Mouse (Mus musculus) right cerebral cortex, postnatal 10 days (tissue): ENCODE data around the gene Maneal.

Experiments used
- DNase-seq, 2 experiments: peaks; one replicate each; pipeline ENCODE4 v3.0.0; 2021; ENCODE audit warnings: low spot score in 2 of 2

Maneal gene

DNA sequence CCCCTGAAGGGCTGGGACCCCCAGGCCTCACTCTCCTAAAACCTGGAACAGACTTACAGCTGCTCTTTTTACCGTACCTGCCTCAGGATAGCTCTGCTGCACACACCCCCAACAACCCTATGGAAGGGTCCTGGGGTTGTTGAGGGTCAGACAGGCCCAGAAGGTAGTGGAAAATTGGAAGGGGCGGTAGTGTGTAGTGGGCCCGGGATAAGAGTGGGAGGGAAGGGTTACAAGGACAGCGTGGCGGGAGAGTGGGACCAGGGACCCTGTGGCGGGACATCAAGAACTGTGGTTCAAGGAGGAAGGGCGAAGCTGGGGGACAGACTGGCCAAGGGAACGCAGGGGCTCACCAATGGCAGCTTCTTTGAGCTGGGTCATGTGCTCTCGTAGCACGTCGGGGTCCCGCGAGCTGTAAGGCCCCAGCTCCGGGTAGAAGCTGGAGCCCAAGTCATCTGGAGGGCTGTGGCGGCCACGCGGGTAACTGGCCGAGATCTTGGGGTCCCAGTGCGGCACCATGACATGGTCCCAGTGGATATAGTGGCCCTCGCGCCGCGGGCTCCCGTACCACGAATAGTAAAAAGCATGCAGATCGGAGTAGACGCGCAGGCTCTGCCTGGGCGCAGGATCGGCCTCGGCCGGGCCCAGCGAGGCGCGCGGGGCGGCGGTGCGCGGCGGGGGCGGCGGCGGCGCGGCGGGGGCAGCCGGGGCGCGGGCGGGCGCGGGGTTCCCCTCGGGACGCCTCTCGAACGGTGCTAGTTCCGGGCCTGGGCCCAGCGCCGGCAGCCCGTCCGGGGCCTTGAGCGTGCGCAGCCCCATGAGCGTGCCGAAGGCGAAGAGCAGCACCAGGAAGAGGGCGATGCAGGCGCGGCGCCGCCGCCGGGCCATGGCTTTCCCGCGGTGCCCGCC, at the start of gene Maneal:
Gene Maneal (minus strand): TSS at position 889 of the 906 bp plus-strand sequence.
- DNase-seq: peak; percentile 46 to 62

DNA sequence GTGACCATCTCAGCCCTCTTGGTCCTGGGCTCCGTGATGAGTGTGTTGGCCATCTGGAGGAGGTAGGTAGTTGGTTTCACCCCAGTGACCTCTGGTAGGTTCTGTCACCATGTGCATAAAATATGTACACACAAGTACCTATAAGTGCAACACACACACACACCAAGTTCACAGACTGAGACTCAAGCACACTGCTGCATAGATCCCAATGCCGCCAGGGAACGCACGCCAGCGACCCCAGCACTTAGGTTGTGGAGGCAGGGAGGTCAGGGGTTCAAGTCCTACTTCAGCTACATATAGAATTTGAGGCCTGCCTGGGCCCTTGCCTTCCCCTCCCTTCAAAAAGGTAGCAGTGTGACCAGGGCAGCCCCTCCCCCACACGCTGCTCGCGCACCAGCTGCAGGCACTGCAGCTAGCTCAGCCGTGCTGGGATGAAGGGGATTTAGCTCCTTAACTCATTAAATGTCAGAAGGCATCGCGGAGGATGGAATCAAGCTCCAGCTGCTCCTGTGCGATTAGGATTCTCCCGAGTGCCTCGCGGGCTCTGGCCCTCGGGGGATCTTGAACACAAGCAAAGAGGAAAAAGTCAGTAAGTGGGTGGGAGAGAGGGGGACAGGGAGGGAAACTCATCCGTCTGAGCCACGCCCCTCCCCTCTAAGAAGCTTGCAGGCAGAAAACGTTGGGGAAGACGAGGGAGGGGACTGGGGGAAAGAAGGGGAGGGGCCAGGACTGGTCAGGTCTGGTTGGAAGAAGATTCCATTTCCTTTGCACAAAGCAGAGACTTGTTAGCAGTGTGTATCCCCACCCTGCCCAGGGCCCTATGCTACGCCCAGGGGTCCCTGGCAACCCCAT, 44.2 kb upstream of the Maneal start:
- DNase-seq: peak; percentile 57 to 70

- no peak for DNase-seq
Observed at GRCm38 (mm10) chr4:124905417-124905816, 43.4 kb upstream of the Maneal start.

DNA sequence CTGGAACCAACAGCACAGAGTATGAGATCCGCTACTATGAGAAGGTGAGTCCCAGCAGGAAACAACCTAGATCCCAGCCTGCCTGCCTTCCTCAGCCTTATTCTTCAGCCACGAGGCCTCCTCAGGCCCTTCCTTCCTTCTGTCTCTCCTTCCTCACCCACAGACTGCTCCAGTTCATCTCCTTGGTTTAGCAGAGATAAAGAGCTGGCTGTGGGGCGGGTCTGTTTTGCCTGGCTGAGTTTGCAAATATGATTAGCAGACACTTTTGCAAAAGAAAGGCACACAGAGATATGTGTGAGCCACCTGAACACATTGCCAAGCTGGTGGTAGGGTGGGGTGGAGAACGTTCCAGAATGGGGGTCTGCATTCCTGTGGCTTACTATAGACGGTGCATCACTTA, 37.9 kb upstream of the Maneal start:
- DNase-seq: peak in 1 of 2 experiments; percentile 19

DNA sequence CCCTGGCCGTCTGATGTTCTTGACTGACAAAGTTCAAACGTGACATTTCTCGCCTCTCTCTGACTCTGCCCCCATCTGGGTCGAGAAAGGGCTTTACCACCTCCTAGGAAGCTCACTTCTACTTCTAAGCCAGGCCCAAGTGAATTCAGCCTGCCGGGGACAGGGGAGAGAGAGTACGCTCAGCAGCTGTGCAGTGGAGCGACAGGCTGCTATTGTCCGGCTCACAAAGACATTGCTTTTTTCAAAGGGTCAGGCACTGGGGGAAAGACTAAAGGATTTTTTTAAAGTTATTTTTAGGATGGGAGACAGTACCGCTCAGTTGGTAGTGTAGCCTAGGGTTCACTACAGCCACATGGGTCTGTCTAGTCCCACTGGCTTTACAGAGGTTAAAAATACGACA, 36.5 kb upstream of the Maneal start:
- no peak for DNase-seq

DNA sequence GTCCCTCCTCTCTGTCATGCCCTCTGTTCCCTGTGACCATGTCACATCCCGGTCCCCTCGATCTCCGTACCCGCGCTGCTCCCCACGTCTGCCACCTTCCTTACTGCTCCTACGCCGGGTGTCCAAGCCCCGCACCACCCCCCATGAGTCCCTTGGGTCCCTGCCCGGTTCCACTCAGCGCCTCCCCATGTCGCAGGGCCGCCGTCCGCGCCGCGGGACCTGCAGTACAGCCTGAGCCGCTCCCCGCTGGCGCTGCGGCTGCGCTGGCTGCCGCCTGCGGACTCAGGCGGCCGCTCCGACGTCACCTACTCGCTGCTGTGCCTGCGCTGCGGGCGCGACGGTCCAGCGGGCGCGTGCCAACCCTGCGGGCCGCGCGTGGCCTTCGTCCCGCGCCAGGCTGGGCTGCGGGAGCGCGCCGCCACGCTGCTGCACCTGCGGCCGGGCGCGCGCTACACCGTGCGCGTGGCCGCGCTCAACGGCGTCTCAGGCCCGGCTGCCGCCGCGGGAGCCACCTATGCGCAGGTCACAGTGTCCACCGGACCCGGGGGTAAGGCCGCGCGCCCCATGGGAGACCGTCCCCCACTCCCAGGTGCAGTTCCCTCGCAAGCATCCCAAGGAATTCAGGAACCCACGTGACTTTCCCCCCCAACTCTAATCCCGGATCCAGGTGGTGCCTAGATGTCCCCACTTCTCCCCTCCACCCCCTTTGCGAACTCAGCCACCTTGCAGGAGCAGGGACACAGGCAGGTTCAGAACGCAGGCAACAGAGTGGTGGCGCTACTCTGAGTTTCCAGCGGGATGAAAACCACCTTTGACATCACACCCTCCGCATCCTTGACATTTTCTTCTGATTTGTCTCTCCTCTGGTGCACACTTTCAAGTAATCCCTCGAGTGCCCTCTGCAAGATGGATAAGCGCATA, 32.8 kb upstream of the Maneal start:
- peak; percentile 70 to 75 for DNase-seq

- peak in 1 of 2 experiments; percentile 21 for DNase-seq
Observed at GRCm38 (mm10) chr4:124893769-124894168, 31.8 kb upstream of the Maneal start.

DNA sequence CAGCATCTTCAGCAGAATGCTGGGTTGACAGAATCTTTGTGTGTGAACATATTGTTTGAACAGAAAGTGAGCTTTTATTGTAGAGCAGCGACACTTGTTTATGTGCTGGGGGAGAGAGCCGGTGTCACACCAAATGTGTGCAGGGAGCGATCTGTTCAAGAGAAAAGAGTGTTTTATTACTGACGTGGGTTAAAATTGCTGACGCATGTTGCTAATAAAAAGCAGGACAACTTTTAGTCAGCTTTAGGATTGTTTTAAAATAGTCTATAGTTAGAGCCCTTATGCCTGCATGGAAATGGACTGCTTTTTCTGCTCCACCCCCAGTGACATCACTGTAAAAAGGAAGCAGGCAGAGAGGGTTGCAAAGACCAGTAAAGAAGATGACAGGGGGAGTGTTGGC, 28.9 kb upstream of the Maneal start:
- DNase-seq: no peak

DNA sequence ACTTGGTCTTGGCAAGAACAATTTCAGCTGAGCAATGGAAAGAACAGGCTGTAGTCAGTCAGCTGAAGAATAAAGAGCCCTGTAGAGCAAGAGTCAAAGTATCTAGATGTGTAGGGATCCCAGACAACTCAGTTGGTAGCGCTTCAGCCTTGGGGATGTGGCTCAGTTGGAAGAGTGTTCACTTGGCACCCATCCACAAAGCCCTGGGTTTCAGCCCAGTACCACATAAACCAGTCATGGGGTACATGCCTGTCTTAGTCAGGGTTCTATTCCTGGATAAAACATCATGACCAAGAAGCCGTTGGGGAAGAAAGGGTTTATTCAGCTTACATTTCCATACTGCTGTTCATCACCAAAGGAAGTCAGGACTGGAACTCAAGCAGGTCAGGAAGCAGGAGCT, 28.0 kb upstream of the Maneal start:
- DNase-seq: peak in 1 of 2 experiments; percentile 30

- DNase-seq: peak in 1 of 2 experiments; percentile 22
Observed at GRCm38 (mm10) chr4:124888702-124889101, 26.7 kb upstream of the Maneal start.

DNA sequence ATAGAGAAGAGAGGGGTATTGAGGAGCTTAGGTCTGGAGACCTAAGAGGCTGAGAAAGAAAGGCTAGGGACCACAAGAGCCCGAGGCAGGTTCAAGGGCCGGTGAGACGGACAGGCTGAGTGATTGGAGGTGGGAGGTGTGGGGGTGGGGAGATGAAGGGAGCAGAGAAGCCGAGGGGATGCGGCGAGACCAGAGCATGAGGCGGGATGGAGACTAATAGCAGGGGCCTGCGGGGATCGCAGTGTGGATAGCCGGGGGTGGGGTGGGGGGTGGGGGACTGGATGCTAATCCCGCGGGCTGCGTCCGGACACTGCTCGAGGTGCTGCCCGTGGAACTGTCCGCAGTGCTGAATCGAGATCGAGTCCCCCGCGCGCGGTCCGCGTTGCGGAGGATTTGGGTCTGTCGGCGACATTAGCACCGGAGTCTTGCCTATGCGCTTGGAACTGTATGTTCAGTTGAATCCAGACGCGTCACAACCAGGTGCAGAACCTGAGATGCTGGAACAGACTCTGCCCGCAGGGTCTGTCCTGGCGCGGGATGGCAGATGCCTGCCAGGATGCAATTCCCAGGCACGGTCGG, 20.3 kb upstream of the Maneal start:
- DNase-seq: peak in 1 of 2 experiments; percentile 47

- DNase-seq: peak; percentile 93 to 95
Observed at GRCm38 (mm10) chr4:124881341-124881908, 19.5 kb upstream of the Maneal start.

- DNase-seq: no peak
Observed at GRCm38 (mm10) chr4:124880599-124880998, 18.6 kb upstream of the Maneal start, which contains the start of gene Epha10. Gene Epha10, plus strand, starts transcription at chr4:124880899.

GRCm38 (mm10) chr4:124872719-124873118, 10.7 kb upstream of the Maneal start:
- DNase-seq: no peak

- peak in 1 of 2 experiments; percentile 61 for DNase-seq
Observed at GRCm38 (mm10) chr4:124860446-124860845, 1.5 kb downstream of the Maneal start.

- DNase-seq: no peak
Observed at GRCm38 (mm10) chr4:124858370-124858769, 3.6 kb downstream of the Maneal start.

- DNase-seq: no peak
Observed at GRCm38 (mm10) chr4:124856294-124856693, 5.7 kb downstream of the Maneal start.

DNA sequence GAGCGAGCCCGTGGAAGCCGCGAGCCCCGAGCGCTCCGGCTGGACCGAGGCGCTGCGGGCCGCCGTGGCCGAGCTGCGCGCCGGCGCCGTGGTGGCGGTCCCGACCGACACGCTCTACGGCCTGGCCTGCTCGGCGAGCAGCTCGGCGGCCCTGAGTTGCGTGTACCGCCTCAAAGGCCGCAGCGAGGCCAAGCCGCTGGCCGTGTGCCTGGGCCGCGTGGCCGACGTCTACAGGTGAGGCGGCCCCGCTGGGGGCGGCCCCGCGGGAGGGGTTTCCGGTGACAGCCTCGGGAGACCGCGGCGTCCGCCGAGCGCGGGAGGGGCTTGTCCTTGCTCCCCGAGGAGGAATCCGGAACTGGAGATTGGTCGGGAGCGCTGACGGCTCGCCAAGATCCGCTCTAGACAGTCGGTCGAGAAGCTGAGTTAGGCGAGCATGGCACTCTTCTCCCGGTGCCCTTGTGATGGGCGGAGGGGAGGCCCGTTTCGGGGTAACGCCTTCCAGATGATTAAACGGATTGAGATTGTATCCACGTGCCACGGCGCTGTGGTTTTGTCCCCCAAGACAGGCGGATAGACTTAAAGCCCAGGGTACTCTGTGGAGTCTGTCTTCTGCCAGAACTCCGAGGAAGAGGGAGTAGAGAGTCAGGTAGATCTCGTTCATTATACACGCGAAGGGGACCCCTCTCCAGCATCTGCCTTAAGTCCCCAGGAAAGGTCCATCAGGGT, 10.9 kb downstream of the Maneal start, which contains the start of gene 1110065P20Rik:
Gene 1110065P20Rik (minus strand): TSS at position 264 of the 726 bp plus-strand sequence.
- peak; percentile 87 to 88 for DNase-seq

GRCm38 (mm10) chr4:124850261-124850913, 11.6 kb downstream of the Maneal start, which contains the start of gene Yrdc:
Gene Yrdc, plus strand, starts transcription at chr4:124850679.
- peak; percentile 96 for DNase-seq
